Mouse (Mus musculus) left cerebral cortex, postnatal 4 days (tissue): ENCODE data around the gene Srgap3. TPM values are rescaled to one million over a fixed set of nuclear protein-coding genes. Genes with fewer than 3 reads are reported as not detected.

Source experiments
- DNase-seq: peaks from one replicate; pipeline ENCODE4 v3.0.0-alpha.2; 2022
- intact Hi-C: fragments of 180-260 bp; cut with DNase I; formaldehyde crosslinking; loops from one replicate; pipeline ENCODE4 v1.15.1; 2025
- total RNA-seq, 2 experiments: library from RNA; stranded (reverse); gene quantifications; 2 replicates each; pipeline ENCODE4 v1.2.3; 2021

Srgap3 gene
- total RNA-seq, 2 experiments from 2014 or later, result 276 to 282 TPM

DNA sequence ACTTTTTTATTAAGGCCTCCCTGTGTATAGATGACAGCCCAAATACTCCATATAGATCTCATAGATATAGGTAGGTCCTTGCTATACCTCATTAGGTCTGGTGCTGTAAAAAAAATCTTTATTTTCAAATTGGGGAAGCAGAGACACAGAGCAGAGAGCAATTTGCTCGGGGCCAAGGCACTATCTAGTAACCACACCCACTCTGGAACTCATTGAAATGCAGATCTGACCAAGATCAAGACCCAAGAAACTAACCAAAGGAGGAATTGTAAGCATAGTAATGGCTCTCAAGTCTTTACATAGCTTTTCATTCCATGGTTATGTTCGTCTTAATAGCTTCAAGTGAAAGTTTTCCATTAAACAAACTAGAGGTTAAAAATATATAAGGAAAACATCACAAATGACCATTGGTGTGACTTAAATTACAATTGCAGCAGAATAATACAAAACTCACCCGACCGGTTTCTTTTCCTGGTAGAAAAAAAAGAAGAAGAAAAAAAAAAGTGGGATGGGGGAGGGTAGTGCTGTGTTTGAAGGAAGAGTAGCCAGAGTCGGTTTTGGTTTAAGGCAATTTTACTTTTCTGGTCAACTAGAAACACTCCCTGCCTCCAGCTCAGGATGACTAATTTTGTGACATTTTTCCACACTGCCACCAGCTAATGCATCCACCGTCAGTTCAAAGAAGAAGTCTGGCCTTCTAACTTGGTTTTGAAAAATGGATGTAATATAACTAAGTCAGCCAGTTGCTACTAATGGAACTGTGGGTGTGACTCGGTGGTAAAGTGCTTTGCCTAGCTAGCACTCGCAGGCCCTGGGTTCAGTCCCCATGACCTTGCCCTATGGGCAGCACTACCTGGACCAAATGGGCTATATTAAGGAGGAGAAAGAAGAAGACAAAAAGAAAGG, 3.4 kb upstream of the Srgap3 start:
- intact Hi-C loops, result no loop called here
- no peak for DNase-seq

DNA sequence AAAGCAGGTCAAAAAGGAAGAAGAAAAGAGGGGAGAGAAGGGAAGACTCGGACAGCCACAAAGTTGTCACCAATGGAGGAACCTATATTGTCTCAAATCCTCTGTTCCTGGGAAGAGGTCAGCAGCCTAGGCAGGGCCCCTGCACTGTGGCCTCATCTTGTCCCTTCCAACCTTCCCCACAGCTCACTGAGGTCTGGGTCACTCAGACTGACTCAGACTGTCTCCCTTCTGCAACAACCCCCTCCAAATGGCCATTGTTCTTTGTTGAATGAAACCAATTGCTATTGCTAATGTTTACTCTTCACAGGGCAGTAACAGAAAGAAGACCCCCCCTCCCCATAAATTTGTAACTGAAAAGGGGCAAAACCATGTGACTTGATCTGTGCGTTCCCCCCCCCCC, 2.2 kb upstream of the Srgap3 start:
- intact Hi-C loops, result loop anchor here (5.0 to 10.0 kb wide), 2 partner anchors 194 to 247 kb away; no protein-coding TSS in a partner anchor
- no peak for DNase-seq

DNA sequence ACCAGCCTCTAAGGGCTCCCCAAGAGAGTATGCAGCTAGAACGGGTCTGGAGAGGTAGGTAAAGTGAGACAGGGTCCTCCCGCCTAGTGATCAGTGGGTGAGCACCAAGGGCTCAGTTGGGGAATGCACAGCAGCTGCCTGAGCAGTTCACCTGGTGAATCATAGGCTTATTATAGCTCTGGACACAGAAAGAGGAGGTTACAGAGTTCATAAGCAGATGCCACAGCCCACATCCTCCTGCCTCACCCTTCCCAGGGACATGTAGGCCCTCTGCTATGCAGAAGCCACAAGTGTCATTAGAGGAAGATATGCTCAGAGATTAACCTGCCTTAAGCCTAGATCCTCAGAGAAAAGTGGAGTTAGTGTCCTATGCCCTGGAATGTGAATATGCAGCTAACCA, 1.4 kb upstream of the Srgap3 start:
- intact Hi-C loops, result loop anchor here (5.0 to 10.0 kb wide), 2 partner anchors 194 to 246 kb away; no protein-coding TSS in a partner anchor
- DNase-seq, result no peak

DNA sequence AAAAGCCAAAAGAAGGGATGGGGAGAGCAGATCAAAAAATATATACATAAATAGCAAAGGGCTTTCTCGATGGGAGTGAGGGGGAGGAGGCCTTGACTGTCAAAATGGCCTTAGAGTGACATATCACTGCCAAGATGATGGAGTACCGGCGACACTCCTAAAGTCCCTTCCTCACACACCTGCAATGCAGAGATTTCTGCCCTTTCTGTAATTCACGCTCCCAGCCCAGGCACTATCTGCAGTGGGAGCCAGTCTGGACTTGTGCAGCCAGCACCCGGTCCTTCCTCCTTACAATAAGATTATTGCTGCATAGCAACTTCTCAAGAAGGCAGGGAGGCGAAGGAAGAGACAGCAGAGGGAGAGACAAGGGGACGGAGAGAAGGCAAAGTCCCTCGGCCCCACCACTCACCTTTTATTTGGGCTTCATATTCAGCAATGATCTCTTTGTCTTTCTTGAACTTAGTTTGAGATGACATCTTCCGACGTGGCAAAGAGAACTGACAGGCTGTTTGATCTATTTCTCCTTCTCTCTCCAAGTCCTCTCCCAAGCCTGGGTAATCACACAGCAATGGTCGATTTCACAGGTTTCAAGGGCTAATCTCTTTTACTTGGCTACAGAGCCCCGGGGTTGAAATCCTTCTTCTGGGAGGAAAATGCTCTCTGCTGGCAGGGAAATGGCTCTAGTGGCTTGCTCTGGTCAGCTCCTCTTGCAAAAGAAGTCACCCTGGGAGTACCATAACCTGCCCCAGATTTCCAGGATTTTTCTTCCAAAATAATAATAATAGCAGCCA, 850 bp downstream of the Srgap3 start:
- intact Hi-C loops, result loop anchor here (5.0 to 10.0 kb wide), 2 partner anchors 191 to 244 kb away; no protein-coding TSS in a partner anchor
- peak; percentile 36 for DNase-seq

DNA sequence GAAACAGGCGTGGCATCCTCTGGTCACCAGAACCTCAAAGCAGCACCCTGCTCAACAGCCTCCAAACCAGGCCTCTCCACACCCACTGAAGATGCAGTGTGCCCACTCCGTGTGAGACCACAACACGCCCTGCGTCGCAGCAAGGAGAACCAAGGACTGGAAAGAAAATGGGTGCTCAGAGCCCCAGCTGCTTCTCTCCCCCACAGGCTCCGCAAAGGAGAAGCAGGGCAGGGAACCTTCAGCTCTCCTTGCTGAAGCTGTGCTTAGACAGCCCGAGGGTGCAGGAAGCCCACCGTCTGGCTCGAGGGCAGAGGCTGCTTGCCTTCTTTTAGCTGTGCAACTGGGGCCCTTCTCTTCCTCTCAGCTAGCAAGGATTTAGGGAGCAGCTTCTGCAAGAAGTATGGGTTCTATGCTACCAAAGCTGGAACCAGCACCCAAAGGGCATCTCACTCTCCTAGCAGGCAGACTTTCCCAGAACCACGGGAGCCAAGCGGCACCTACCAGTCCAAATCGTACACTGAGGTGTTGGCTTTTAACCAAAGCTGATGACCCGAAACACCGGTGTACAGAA, 1.8 kb downstream of the Srgap3 start:
- peak; percentile 29 for DNase-seq
- intact Hi-C loops, result loop anchor here (5.0 to 10.0 kb wide), 2 partner anchors 190 to 243 kb away; no protein-coding TSS in a partner anchor

DNA sequence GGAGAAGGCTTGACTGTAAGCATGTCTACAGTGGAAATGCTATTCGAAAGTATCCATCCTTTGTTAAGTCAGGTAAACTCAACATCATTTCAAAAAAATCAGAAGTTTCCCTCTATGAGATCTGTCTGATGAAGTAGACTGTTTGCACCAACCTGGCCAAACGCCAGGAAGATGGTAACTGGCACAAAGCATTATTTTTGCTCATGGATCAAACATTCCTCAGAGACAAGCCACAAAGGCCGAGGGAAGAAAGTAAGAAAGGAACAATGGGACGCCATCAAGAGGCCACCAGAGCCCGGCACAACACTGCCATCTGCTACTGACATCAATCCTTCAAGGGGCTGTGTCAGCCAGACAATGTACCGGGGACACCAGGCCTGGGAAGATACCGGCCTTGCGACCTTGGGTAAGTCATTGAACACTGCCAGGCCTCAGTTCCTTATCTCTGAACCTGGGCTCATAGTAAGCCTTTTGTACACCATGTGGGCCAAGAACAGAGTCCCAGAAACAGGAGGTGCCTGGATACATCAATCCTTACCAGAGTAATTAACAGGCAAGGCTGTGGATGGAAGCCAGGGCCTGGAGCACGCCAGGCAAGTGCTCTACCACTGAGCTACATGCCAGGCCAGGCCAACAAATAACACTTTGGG, 3.3 kb downstream of the Srgap3 start:
- intact Hi-C loops, result loop anchor here (10.0 kb wide), 1 partner anchor 189 kb away; no protein-coding TSS in a partner anchor
- DNase-seq, result peak; percentile 65

DNA sequence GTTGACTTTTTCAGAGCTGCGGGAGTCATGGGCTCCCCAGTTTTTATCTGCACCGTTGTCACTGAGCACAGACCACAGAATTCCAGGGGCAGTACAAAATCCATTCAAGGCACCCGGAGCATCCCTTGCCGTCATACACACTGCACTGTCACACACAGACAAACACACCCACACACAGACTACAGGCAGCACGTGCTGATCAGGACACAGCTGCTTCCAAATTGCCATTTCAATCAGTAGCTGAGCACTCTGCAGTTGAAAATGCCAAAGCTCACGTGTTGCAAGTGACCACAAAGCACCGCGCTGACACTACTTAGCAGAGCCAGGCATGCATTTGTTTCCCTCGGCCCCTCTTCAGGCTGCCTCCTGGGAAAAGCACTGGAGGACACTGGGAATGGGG, 7.8 kb downstream of the Srgap3 start:
- DNase-seq, result no peak
- intact Hi-C loops, result no loop called here

DNA sequence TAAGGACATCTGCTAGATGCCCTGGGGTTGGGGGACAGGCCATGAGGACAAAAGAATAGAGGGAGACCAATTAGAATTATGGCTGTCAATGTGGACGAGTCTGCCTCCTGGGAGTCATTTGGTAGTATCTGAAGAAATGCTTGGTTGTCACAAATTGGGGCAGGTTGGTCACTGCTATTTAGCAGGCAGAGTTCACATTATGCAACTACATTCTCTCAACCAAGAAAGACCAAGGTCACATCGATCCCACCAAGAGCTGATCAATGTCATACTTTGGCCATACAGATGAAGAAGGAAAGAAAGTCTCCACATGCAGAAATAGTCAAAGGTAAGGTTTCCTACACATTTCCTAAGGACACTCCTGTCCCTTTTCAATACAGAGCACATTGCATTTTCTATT, 9.3 kb downstream of the Srgap3 start:
- intact Hi-C loops, result no loop called here
- DNase-seq, result no peak

DNA sequence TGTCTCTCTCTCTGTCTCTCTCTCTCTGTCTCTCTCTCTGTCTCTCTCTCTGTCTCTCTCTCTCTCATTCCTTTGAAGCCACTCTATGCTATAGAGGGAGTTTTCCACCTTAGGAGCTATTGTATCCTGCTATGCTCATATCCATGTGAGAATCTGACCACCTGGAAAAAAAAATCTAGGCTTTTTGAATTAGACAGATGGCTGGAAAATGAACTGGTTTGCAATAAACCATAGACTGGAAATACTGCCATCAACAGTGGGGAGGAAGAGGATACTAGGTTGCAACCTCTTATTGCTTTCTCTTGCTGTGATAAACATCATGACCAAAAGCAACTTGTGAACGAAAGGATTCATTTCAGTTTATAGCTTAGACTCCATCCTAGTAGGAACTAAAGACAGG, 12.6 kb downstream of the Srgap3 start:
- intact Hi-C loops, result no loop called here
- no peak for DNase-seq

DNA sequence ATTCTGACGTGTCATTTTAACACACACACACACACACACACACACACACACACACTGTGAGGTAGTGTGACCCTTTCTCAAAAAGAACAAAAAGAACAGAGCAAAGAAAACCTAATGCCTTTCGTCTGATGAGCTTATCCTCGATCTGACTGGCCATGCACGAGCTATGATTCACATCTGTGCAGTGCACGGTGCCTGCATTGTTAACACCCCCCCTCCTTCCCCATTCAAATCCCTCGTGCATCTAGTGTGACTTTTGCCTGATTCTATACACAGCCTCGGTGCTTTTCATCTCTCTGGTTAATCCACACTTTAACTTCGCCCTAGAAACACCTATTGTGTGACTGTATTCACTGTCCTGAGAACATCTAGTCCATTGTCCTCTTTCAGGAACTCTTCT, 14.5 kb downstream of the Srgap3 start:
- DNase-seq, result no peak
- intact Hi-C loops, result no loop called here

DNA sequence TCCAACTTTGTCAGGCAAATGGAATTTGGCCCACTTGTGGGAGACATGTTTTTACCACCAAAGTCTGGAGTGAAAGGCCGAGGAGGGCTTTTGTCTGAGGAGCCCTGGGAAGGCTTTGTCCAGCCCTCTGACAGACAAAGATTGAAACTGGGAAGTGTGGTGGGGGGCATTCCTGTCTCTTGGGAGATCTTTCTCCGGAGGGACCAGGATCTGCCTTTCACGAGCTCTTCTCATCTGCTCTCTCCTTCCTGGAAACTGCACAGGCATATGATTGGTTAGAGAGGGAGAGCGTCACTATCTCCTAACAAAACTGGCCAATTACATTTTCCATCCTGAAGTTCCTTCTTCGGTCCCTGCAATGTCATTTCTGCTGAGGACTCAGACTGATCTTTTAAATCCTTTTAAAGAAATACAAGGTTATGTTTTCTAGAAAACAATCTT, 17.0 kb downstream of the Srgap3 start:
- peak; percentile 23 for DNase-seq
- intact Hi-C loops, result no loop called here

DNA sequence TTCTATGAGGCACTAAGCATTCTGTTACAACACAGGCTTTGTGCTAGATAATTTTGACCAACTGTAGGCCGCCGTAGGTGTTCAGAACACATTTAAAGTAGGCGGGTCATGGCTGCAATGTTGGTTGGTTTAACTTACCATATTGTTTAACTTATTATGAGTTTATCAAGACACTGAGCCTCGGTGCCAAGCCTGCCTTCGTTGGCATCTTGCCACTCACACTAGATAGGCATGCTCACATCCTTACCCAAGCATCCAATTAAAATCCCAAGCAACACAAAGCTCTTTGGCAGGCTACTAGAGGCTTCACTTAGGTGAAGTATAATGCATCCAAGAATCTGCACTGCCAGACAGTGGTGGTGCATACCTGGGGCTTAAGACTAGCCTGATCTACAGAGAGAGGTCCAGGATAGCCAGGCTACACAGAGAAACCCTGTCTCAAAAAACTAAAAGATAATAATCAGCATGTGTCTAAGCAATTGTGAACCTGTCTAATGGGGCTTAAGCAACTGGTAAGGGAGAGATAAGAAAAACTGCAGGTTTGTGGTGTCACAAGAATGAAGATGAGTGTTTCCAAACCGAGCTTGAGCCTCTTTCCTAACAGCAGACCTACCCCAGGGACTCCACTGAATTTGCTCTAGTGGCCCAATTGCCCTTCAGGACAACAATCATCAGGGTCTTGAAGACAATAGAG, 17.6 kb downstream of the Srgap3 start:
- DNase-seq, result no peak
- intact Hi-C loops, result no loop called here

DNA sequence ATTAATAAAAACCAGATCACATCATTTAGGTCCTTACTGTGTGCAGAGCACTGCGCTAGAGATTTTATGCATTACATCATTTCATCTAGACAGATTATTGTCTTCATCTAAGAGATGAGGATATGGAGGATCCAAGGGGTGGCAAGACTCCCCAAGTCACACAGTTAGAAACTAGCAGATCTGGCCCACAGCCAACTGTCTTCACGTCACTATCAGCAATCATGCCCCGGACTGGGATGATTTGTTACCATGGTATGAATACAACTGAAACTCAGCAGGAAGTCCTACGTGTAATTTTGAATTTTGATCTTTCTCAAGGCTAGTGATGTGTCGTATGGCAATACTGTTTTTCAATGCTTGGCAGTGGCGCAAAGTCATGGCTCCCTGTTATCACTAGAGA, 18.2 kb downstream of the Srgap3 start:
- DNase-seq, result no peak
- intact Hi-C loops, result no loop called here

DNA sequence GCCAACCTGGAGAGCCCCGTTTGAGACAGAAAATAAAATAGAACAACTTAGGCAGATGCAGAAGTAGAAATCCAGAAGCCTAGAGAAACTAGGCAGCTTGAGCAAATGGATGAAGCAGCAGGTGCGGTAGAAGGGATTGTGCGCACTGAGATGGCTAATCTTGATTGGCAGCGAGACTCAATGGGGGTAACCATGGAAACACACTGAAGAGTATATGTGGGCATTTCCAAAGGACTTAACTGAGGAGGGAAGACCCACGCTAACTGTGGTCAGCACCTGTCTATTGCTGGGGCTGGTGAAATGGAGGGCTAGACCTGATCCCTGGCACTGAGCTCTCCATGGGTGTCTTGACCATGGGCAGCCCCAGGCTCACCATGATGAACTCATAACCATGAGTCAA, 19.7 kb downstream of the Srgap3 start:
- DNase-seq, result peak; percentile 23
- intact Hi-C loops, result no loop called here

DNA sequence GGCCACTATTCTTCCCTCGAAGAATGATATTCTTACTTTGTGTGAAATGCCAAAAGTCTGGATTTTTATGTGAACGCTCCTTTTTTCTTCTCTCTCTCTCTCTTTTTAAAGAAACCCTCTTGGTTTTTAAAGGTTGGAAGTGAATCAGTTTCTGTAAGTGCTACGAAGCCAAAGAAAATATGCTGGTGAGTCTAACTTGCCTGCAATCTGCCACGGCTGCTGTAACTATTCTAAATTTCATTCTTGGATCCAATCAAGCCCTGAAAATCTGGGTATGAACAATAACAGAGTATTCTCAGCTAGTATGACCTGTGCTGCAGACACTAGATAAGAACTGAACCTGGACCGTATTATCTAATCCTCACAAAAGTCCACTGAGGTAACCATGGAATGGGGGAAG, 21.1 kb downstream of the Srgap3 start:
- intact Hi-C loops, result no loop called here
- no peak for DNase-seq

DNA sequence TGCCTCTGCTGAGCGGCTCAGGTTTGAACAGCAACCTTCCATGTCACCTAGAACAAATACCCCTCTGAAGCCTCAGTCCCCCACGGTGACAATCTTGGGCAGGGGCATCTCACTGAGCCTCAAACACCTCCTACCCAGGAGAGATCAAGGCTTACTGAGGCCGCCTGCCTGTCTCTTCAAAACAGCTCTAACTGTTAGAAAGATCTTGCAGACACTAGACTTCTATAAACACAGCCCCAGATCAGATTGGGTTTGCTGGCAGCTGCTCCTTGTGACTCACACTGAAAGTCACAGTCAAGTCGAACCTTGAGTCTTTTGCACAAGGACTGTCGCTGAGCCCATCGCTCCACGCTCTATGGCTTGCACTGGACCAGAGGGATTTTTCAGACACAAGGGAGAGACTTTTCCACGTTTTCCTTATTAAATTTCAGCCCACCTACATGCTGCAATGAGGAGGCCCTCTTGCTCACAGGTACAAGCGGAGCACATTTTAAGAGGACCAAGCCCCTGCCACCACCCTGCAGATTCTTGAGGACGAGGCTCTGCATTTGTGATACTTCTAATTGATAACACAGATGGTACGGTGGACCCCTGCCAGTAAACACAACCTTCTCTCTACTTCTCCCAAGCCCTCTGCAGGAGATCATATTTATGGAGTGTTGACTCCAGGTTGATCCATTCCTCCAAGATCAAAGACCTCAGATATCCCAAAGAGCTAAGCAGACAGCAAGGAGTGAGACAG, 21.7 kb downstream of the Srgap3 start:
- peak; percentile 44 for DNase-seq
- intact Hi-C loops, result no loop called here

DNA sequence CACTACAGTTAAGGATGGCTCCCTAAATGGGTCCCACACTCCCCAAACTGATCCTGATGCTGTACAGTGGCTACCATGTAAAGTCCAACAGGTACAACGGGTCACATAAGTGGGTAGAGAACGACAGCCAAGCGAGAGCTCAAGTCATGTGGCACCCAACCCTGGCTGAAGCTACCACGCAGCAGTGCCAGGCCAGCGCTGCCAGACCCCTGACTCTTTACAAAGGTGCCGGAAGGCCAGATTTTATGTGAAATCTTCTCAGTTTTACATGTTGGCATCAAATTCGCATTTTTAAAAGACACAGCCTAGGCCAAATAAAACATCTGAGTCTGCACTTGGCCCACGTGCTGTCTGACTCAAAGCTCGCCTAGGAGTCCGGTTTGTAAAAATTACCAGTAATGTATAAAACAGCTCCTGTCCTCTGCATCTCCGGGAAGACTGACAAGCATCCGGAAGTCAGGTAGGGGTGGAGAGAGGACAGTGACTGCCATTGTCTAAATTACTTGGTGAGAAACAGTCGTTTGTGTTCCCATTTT, 22.4 kb downstream of the Srgap3 start:
- intact Hi-C loops, result no loop called here
- DNase-seq, result no peak

DNA sequence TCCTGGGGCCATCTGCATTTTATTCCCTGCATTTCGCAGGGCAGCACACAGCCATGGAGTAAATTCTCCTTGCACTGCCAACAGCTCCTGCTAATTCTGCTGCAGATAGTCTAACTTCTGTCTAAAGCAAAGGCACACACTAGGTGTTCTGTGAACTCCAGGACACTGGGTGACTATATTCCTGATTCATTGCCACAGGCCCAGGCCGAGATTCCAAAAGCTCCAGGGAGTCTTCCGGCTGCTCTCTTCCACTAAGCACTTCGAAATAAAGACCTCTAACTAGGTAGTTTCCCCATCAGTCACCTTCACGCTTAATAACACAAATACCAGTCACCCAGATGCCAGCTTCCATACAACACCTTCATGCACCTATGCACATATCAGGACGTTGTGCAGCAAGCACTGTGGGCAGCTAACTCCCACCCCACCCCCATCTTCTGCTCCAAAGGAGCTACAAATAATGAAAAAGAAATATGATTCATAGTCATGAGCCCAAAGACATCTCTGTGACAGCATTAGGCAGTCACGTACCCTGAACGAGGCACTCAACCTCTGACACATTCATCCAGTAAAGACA, 26.4 kb downstream of the Srgap3 start:
- no peak for DNase-seq
- intact Hi-C loops, result no loop called here

DNA sequence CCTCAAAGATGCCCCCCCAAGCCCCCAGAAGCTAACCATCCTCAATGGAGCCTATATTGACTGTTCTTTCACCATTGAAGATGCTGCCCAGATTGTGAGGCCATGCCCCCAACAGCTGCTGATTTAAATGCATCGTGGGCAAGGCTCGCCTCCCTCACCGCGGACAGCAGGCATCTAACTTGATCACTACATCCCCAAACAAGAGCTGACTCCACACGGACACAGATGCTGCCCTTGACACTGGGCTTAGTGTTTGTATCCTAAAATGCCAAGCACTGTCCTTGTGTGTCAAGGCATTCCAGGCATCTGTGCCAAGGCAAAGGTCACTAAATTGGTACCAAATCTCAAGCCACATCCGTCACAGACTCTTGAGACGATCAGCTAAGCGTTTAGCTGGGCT, 29.3 kb downstream of the Srgap3 start:
- intact Hi-C loops, result no loop called here
- no peak for DNase-seq
